Mouse (Mus musculus) liver, postnatal 0 days (tissue): ENCODE data around the gene Mok. TPM values are rescaled to one million over a fixed set of nuclear protein-coding genes. Genes with fewer than 3 reads are reported as not detected.
"Not testable (repeated sequence)": the region's sequence is repeated elsewhere in the genome, so short reads cannot be mapped to it uniquely, and the experiment has no call there.

Source experiments
- ATAC-seq: fragments of 200-750 bp; cut with Nextera tagmentation; 2 replicates; pipeline ENCODE4 v1.8.0; 2017; ENCODE audit warnings: mild to moderate bottlenecking, moderate library complexity
- DNase-seq: peaks from one replicate; pipeline ENCODE4 v3.0.0-alpha.2; 2016
- H3K27ac ChIP-seq: fragments of 300-500 bp; sonication (generic); 2 replicates; pipeline ENCODE4 v1.5.1; 2014; ENCODE audit warnings: antibody characterized with exemption, moderate library complexity, mild to moderate bottlenecking, low read depth
- H3K27me3 ChIP-seq: fragments of 300-500 bp; sonication (generic); 2 replicates; pipeline ENCODE4 v1.6.1; 2014; ENCODE audit warnings: low read length, control low read depth, mixed read lengths; ENCODE audit not compliant: insufficient read depth
- H3K36me3 ChIP-seq: fragments of 300-500 bp; sonication (generic); replicated peaks from 2 replicates; pipeline ENCODE4 v1.6.1; 2014; ENCODE audit warnings: mild to moderate bottlenecking, control low read depth, low read length, moderate library complexity, mixed read lengths; ENCODE audit not compliant: insufficient read depth
- H3K4me1 ChIP-seq: fragments of 300-500 bp; sonication (generic); 2 replicates; pipeline ENCODE4 v1.6.1; 2014; ENCODE audit warnings: antibody characterized with exemption, mild to moderate bottlenecking, control low read depth; ENCODE audit not compliant: insufficient read depth
- H3K4me2 ChIP-seq: fragments of 300-500 bp; sonication (generic); 2 replicates; pipeline ENCODE4 v1.6.1; 2014; ENCODE audit warnings: low read depth, mild to moderate bottlenecking, low read length, moderate library complexity, mixed read lengths
- H3K4me3 ChIP-seq: fragments of 300-500 bp; sonication (generic); 2 replicates; pipeline ENCODE4 v1.5.1; 2014; ENCODE audit warnings: low read depth, low read length
- H3K9ac ChIP-seq: fragments of 300-500 bp; sonication (generic); replicated peaks from 2 replicates; pipeline ENCODE4 v1.6.1; 2014; ENCODE audit warnings: mild to moderate bottlenecking, moderate library complexity
- H3K9me3 ChIP-seq: fragments of 300-500 bp; sonication (generic); 2 replicates; pipeline ENCODE4 v1.6.1; 2016; ENCODE audit warnings: mild to moderate bottlenecking, control low read depth, low read length, mixed read lengths
- CTCF ChIP-seq: sonication (generic); IDR thresholded peaks from 2 replicates; pipeline ENCODE4 v1.5.1; 2016; ENCODE audit warnings: antibody characterized with exemption, low read depth
- EP300 ChIP-seq: IDR thresholded peaks from 2 replicates; pipeline ENCODE4 v1.6.1; 2016; ENCODE audit warnings: antibody characterized with exemption, low read depth, mild to moderate bottlenecking
- WGBS: fragments of 180-500 bp; shearing (Covaris S2); extraction: QIAGEN DNeasy Blood & Tissue Kit; methylation state at CpG from one replicate; pipeline ENCODE4 v1.1.7; 2014; ENCODE audit not compliant: insufficient replicate concordance; 5-methylcytosine and 5-hydroxymethylcytosine counted together
- polyA plus RNA-seq: library from polyadenylated mRNA; unstranded; fragments of >200 nt; fragmentation: Nextera tagmentation; extraction: Ambion mirVana; gene quantifications from 2 replicates; pipeline ENCODE4 v1.2.1, GENCODE M21; 2015

Gene Mok
- polyA plus RNA-seq, 1 experiment from 2014 or later: 0.29 TPM

DNA sequence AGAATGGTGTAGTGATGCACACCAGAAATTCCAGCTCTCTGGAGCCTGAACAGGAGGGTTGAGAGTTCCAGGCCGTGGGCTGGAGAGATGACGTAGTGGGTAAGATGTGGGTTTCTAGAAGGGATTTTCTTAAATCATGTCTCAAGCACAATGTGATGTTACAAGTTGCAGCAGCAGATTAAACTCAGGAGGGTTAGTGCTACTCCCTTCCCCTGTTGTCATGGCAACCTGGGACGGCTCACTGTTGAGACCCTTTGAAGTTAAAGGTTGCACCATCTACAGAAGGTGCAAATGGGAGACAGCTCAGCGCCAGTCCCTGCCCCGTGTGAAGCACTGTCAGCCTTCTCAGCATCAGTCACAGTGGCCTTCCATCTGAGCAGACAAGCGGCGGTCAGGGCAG lies 20.5 kb upstream of the Mok start:
- ATAC-seq (no peak), DNase-seq (no peak)
- H3K27ac ChIP-seq: no peak overlapping the region
- TF ChIP-seq CTCF: no peak
- no peak for TF ChIP-seq EP300
- H3K4me2 ChIP-seq: no peak overlapping the region
- no peaks in the 10 kb centered on the region for H3K9me3 ChIP-seq
- no peak overlapping the region for H3K9ac ChIP-seq
- WGBS: 72% methylated on average over 7 of the region's 7 CpGs
- peaks cover 13% of the 10 kb centered on the region for H3K4me1 ChIP-seq
- H3K4me3 ChIP-seq: no peak overlapping the region
- no peaks in the 10 kb centered on the region for H3K27me3 ChIP-seq
- peaks cover 8% of the 10 kb centered on the region; the same call in 1 of the 2 replicates for H3K36me3 ChIP-seq

DNA sequence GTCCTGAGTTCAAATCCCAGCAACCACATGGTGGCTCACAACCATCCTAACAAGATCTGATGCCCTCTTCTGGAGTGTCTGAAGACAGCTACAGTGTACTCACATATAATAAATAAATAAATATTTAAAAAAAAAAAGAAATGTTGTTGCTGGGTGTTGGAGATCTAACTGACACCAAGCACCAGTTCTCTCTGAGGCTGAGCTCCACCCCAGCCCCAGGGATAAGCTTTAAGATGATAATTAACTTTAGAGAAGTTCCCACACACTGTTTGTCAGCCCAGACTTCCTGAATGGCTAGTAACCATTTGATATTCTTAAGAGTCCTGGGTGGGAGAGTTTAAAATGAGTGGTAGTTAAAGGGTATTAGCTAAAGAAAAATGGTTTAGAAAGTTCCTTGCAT lies 19.6 kb upstream of the Mok start:
- no peak overlapping the region for H3K4me2 ChIP-seq
- no peak overlapping the region for H3K9ac ChIP-seq
- DNase-seq: no peak
- H3K27me3 ChIP-seq: no peaks in the 10 kb centered on the region
- H3K27ac ChIP-seq: no peak overlapping the region
- H3K4me1 ChIP-seq: peaks cover 13% of the 10 kb centered on the region
- peaks cover 14% of the 10 kb centered on the region; the same call in 1 of the 2 replicates for H3K36me3 ChIP-seq
- ATAC-seq: no peak
- H3K4me3 ChIP-seq: no peak overlapping the region
- H3K9me3 ChIP-seq: no peaks in the 10 kb centered on the region
- no peak for TF ChIP-seq CTCF
- no peak for TF ChIP-seq EP300

DNA sequence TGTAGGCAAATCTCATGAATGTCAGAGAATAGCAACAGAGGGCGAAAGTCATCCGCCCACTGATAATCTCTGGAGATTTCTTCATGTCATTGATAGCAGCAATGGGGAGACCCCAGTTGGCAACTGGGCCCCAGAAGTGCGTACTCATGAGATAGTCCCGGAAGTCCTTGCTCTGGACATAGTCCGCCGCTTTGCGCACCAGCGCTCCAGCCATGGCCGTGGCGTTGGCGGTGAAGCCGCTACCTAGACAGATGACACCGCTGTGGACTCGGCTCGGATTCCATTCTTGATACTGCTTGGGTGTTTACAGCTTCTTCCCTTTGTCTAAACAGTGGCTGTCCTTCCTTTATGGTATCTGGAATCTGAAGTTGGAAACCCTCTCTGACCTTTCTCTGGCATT lies 17.9 kb upstream of the Mok start:
- H3K27ac ChIP-seq, H3K4me3 ChIP-seq, ATAC-seq, DNase-seq, H3K9ac ChIP-seq, H3K4me2 ChIP-seq, H3K4me1 ChIP-seq, H3K27me3 ChIP-seq, H3K9me3 ChIP-seq: not testable (repeated sequence)
- WGBS: 89% methylated on average over 15 of the region's 15 CpGs
- peaks cover 14% of the 10 kb centered on the region; the same call in 1 of the 2 replicates for H3K36me3 ChIP-seq

DNA sequence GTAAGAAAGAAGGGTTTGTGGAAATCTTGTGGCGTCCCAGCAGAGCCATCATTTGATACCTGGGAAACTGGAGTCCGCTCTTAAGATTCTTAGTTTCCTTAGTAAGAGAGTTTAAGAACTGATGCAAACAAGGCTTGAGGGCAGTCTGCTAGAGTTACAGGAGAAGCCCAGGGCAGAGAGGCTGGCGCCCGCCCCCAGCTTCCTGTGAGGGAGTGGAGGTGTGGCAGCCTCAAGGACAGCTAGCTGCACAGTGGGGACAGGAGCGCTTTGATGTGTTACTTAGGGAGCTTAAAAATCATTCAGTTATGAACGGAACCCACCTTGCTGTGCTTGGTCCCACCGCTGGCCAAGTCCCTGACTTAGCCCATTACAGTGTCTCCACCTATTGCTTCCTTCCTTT lies 16.5 kb upstream of the Mok start:
- H3K36me3 ChIP-seq: peaks cover 12% of the 10 kb centered on the region; the same call in 1 of the 2 replicates
- ATAC-seq: no peak
- peaks cover 9% of the 10 kb centered on the region for H3K4me1 ChIP-seq
- no peak for TF ChIP-seq CTCF
- no peak for TF ChIP-seq EP300
- H3K9ac ChIP-seq: peak overlapping the region; percentile 44; the same call in 1 of the 2 replicates
- H3K27me3 ChIP-seq: no peaks in the 10 kb centered on the region
- no peak overlapping the region for H3K27ac ChIP-seq
- no peaks in the 10 kb centered on the region for H3K9me3 ChIP-seq
- H3K4me3 ChIP-seq: no peak overlapping the region
- DNase-seq: no peak
- 59% methylated on average over 7 of the region's 7 CpGs for WGBS
- no peak overlapping the region for H3K4me2 ChIP-seq

DNA sequence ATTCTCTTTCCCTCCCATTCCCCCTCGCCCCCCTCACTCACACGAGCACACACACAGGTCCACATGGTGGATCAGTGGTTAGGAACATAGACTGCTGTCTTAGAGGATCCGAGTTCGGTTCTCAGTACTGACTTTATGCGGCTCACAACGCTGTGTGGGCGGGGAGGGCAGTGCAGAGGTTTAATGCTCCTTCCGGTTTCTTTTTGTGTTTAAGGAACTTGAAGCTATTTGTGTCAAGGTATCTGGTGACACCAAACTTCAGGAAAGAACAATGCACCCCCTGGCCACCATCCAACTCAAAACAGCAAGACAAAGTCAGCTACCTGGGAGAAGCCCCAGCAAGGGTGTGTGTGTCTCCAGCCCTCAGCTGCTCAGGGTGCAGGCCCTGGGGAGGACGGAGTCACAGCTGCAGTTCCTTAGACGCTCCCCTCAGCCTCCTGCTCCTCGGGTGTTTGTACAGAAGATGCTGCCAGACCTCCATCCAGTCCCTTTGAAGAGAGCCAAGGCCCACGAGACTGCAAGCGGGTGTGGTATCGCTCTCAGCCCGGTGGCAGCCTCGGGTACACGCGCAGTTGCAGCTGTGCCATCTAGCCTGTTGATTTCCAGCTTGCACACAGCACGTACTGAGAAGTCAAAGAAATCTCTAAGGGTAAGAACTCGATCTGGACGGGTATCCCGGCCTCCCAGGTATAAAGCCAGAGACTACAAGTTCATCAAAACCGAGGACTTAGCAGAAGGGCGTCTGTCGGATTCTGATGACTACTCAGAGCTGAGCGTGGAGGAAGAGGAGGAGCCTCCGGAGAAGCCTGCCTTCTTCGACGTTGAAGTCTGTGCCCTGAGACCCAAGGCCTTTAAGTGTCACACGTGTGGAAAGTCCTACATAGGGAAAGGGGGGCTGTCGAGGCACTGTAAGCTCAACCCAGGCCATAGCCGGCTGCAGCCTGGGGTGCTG lies 14.3 kb upstream of the Mok start:
- H3K4me2 ChIP-seq: no peak overlapping the region
- H3K4me1 ChIP-seq: peaks cover 22% of the 10 kb centered on the region
- no peak overlapping the region for H3K9ac ChIP-seq
- ATAC-seq (no peak), DNase-seq (no peak)
- no peaks in the 10 kb centered on the region for H3K27me3 ChIP-seq
- no peaks in the 10 kb centered on the region for H3K9me3 ChIP-seq
- WGBS: 72% methylated on average over 32 of the region's 32 CpGs
- no peak overlapping the region for H3K27ac ChIP-seq
- TF ChIP-seq CTCF (no peak), EP300 (no peak)
- 0 out of 2 replicates have a peak, but pooled peaks cover 6% of the 10 kb centered on the region for H3K36me3 ChIP-seq
- no peak overlapping the region for H3K4me3 ChIP-seq

DNA sequence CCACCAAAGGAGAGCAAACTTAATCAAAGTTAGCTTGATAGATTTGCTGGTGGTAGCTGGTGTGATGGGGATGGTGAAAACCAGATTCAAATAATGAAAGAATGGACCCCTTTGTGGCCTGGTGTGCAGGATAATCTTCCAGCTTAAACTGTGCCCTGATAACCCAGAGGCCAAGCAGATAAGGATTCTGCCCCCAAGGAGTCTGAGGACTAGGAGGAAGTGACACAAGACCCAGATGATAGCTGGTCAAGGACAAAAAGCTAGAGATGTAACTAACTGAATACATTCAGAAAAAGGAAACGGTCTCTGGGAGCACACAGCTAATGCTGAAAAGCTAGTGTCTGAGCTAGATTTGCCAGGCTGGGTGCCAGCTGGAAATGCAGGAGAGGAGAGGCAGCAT lies 11.2 kb upstream of the Mok start:
- DNase-seq (no peak), ATAC-seq (no peak)
- Histone ChIP-seq H3K9me3 (no peaks in the 10 kb centered on the region), H3K4me1 (peaks cover 16% of the 10 kb centered on the region), H3K27me3 (no peaks in the 10 kb centered on the region), H3K9ac (no peak overlapping the region), H3K36me3 (0 out of 2 replicates have a peak, but pooled peaks cover 6% of the 10 kb centered on the region), H3K27ac (0 out of 2 replicates have a peak overlapping the region, but pooled peaks have one; percentile 26), H3K4me2 (peak overlapping the region; percentile 78), H3K4me3 (no peak overlapping the region)
- TF ChIP-seq EP300 (no peak), CTCF (no peak)
- WGBS: 15% methylated on average over 1 of the region's 1 CpGs
